Mouse (Mus musculus) kidney, postnatal 25 days (tissue): ENCODE measurements around the gene Gpr55.

Source experiments
- DNase-seq, 2 experiments: peaks; one replicate each; pipeline ENCODE4 v3.0.0; 2021; ENCODE audit warnings: mixed read lengths in 2 of 2

Gene Gpr55

DNA sequence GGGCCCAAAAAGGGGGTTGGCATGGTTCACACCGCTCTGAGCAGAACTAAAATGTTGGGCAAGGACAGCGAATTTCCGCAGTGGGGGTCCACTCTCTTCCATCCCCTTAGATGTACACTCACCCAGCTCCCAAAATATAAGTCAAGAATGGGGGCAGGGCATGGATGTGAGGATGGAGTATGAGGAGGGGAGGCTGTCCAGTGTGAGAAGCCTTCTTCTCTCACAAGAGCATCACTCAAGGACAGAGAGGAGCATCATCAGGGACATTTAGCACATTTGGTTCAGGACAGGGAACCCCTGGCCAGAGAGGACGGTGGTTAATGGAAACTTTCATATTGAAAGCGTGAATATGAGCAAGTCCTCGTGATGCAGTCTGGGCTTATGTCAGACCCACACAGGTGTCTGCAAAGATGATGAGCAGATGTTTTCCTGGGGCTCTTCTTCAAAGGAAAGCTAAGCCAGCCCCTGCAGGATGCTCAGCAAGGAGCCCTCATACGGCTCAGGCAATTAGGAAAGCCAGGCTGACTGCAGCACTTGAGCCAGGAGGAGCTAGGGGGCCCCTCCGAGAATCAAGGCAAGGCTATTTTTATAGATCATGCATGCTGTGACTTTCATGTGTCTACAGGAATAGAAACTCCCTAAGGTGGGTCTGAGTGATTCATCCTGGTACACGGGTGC lies 2.7 kb downstream of the Gpr55 start:
- DNase-seq = no peak

DNA sequence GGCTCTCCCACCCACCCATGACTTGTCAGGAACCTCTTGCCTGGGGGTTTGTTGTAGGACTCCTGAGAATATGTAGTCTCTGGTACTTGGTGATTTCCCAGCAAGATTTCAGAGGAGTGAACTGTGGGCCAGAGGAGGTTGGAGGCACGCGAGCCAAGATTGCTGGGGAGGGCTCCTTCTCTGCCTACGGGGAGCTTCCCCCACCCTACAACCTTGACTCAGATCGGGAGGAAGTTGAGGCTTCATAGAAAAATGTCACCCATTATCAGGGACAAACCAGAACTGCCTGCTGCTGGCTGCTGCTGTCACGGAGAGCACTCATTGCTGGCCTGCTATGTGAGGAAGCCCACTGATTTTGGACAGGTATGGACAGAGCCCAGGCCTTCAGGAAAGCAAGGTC lies 3.5 kb downstream of the Gpr55 start:
- DNase-seq = no peak

DNA sequence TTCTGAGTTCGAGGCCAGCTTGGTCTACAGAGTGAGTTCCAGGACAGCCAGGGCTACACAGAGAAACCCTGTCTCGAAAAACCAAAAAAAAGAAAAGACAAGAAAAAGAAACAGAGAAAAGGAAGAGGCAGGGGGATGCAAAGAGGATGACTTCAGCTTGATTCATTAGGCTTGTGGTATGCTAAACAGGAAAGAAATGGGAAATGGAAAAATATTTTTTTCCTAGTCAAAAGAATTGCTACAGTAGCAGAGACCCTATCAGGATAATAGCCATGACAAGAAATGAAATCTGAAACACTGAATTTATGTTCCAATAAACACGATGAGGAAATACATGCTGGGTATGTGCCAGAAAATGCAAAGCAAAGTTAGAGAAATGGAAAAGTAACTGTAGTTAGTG lies 5.7 kb downstream of the Gpr55 start:
- DNase-seq = no peak

DNA sequence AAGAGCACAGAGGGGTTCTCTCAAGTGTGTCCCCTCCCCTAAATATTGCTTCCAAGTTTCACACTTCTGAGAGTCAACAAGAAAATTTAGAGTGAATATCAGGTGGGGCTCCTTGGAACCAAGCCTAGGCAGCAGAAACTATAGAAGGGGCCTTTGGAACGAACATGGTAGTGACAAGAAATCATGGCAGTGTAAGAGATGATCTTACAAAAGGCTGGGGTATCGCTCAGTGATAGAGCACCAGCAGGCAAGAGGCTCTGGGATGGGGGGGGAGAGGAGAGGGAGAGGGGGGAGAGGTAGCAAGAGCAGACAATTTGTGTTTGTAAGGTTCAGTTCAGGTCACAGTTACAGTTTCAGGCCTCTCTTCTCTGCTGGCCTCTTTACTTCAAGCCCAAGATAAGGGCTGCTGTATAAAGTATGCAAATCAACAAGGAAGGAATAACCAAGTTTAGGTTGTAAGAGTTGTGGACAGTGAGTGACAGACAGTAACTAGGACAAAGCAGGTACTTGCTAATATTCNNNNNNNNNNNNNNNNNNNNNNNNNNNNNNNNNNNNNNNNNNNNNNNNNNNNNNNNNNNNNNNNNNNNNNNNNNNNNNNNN lies 11.6 kb downstream of the Gpr55 start:
- DNase-seq = no peak

DNA sequence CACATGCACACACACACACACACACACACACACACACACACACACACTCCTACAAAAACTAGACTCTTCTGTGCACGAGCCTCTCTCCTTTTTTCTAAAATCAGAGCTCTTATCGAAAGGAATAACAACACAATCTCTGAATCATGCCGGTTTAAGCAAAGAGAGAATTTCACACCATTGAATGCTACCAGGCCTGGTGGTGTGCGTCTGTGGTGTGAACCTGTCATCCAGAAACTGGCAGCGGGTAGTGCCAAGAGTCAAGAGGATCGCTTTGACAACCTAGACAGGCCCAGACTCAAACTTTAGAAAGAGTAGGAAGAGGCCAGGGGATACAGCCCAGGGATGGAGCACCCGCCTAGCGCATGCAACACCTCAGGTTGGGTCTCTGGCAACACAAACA lies 18.5 kb downstream of the Gpr55 start:
- no peak for DNase-seq

DNA sequence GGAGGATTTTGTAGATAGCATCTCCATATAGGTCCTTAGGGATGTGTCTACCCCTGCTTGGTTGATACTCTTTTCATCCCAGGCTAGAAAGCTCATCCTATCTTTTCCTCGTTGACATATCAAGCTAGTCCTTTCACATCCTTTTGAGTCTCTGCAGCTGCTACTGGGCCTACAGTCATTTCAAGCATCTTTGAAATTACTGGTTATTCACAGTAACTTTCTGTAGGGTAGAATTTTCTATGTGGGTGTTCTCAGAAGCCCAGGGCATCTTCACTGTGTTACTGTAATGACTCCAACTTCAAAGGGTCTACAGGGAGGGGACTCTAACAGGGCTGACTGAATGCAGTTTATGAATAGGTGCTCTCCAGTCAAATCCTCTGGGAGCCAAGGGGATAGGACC lies 23.5 kb downstream of the Gpr55 start:
- DNase-seq = no peak

DNA sequence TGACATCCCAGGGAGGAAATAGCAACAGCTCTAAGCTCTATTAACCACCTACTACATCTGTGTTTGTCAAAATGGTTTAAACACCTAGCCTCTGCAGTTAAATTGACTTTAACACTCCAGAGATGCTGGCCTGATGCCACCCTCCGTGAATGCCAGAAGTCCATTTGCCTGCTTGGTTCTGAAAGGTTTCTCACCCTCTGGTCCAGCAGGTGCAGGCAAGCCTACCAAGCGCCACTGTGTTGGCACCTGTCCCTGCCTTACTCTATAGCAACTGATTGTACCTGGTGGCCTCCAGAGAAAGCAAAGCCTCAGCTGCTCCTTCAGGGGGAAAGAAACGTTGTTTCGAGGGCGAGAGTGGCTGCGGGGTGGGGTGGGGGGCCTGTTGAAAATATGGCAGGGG lies 24.5 kb downstream of the Gpr55 start:
- DNase-seq = no peak

DNA sequence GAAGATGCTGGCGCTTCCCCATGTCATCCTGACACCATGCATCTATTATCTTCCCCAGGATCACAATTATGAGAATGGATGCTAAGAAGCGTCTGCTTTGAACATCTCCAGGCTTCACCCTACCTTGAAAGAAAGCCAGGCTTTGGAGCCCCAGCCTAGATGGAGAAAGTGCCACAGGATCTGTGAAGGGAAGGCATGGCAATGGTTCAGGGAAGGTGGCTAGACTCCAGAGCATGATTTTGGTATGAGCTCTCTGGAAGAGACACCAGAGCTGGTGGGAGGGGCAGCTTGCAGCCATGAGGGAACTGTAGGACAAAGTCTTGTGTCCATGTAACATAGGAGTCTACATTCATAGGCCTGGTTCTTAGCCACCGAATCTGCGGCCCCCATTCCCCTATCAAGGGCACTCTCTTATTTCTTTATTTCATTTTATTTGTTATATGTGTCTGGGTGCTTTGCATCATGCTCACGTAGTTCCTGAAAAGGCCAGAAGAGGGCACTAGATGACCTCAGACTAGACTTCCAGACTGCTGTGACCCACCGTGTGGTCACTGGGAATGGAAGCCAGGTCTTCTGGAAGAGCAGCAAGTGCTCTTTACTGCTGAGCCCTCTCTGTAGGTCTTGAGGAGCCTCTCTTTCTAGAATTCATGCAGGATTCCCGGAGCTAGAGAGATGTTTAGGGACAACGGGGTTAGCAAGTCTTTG lies 25.5 kb downstream of the Gpr55 start:
- DNase-seq = peak; percentile 60 to 79

DNA sequence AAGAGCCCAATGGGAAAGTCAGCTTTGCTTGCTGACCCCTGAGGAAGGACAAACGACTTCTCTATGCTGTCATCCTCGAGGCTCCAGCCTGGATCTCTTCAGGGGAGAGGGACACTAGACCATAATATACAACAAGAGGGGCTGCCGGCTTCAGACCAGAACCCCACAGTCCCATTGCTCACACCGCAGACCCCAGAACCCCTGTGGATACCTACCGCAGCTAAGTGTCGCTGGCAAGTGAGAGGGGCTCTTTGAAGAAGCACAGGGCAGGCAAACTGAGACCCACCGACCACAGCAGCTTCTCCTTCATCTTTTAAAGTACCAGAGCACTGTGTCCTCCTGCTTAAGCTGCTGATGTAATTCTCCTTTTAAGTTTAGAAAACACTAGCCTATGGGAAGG lies 26.2 kb downstream of the Gpr55 start:
- no peak for DNase-seq

DNA sequence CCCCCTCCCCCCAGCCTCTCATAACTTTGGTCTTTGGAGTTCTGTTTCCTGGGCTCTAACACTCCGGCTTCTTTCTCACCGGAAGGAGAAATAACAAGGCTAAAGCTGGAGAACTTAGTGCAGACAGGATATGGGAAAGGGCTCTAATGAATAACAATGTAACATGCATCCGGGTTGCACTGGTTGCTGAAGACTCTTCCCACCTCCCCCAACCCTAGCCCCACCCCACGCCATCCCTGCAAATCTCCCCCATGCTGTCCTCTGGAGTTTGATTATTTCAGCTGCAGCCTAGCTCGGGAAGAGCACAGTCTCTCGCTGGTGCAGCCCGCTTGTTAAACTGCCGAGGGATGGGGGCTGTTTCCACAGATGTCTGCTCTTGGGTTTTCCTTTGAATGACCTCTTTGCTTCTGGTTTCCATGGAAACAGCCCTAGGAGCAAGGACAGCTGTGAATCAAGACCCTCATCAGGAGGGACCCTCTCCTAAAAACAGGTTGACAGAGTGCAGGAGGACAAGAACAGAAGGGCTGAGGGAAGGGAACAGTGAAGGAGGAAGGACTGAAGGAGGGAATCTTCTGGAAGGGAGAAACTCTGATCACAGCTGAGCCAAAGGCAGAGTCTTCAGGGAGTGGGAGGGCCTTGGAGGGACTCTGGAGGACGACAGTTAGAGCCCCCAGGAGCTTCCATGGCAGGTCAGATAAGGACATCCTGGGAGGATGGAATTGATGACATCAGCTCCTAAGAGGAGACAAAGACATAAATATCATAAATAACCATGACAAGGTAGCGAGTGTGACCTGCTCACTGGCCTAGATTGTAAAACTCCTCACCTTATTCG lies 27.0 kb downstream of the Gpr55 start:
- DNase-seq = no peak

DNA sequence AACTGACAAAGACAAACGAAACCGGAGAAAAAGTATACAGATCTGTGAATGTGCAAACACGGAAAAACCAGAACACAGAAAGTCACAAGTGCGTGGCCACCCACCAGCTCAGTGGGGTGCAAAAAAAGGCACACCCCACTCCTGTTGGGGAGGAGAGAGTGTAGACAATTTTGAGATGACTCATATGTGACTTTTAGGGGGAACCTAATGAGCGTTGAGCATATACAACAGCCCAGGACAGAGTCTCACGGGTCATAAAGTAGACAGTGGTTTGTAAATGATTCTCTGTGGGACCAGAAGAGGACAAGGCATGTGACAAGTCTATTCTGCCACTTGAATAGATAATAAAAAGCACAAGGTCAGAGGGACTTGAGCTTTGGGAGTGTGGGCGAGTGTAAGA lies 27.6 kb downstream of the Gpr55 start:
- DNase-seq = no peak

DNA sequence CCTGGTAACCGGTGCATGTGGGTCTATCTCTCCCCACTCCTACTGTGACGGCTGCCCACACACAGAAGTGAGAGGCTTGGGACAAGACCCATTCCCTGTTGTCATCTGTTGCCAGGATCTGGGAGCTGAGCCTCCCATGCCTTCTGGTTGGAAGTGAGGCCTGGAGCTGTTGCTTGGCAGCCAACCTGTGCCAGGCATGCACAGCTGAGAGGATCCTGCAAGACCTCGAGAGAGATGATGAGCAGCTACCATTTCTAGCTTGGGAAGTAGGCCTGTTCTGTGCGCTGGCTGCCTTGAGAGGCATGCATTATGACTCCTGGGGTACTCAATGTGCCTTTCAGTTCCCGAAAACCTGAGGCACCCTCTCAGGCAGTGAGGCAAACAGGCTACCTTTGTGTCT lies 29.6 kb downstream of the Gpr55 start:
- DNase-seq = no peak

DNA sequence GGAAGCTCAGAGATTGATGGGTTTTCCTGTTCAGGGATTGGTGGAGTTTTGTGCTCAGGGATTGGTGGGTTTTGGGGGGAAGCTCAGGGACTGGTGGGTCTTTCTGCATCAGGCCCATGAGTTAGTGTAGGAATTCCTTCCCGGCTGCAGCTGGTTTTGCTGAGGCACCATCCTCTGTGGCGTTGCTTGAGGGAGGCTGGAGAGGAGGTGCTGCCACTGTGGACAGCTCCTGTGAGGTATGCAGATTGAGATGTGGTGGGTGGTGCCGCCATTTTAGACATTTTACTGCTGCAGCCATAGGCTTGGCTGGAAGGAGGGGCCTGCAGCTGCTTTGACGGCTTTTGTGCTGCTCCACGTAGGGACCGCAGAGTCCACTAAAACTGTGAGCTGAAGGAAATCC lies 31.4 kb downstream of the Gpr55 start:
- no peak for DNase-seq

DNA sequence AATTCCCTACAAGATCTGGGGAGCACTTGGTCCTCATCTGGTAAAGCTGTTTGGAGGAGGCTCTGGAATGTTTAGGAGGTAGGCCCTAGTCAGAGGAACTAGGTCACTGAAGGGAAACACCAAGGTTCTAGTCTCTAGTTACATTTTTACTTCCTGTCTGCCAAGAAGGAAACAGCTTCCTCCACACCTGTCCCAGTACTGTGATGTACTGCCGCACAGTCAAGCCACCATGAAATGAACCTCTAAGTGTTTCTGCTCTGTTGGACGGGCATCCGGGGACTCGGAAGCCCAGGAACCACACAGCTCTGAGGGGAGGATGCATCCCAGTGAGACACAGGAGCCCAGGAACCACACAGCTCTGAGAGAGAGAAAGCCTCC lies 32.1 kb downstream of the Gpr55 start:
- no peak for DNase-seq

DNA sequence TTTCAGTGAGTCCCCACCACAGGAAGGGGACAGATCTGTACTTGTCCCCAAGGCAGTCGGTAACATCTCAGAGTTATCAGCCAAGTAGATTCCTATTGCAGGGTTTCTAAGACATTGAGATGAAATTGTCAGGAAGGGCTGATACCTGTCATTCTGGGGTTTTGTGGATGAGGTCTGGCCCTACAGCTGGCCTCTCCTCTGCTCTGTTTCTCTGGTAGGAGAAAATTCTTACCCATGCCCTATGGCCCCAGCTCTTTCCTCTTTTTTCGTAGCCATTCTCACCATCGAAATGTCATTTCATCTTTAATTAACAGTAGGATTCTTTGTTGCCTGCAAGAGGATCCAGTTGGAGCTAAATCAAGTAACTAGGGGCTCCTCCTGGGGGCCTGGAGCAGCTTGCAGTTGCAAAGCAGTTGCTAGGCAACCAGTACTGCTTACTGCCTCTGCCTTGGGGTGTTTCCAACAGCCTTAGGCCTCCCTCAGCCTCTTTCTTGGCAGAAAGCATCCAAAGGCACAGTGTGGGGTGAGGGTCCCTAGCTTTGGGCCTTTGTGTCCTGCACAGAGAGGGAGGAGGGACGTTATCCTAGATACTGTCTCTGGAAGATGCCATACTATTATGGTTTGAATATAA lies 32.6 kb downstream of the Gpr55 start, which contains the start of gene 4933407L21Rik:
4933407L21Rik (plus strand) TSS at position 427 of the 631 bp plus-strand sequence.
- no peak for DNase-seq

DNA sequence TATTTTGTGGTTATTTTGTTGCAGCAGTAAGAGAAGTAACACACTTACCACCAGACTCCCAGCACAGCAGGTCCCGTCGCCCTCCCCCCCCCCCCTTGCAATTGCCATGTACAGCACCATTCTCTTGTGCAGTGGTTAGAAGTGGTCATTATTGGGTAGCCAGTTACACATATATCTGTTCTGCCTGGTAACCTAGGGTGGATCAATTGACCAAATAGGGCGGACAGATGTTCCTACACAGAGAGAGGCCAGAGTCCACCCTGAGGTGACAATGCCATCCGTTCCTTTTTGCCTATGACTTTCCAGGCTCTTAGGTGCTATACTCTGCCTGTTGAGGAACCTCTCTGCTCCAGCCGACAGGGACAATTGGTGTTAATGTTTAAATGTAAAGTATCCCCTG lies 35.6 kb downstream of the Gpr55 start:
- no peak for DNase-seq

DNA sequence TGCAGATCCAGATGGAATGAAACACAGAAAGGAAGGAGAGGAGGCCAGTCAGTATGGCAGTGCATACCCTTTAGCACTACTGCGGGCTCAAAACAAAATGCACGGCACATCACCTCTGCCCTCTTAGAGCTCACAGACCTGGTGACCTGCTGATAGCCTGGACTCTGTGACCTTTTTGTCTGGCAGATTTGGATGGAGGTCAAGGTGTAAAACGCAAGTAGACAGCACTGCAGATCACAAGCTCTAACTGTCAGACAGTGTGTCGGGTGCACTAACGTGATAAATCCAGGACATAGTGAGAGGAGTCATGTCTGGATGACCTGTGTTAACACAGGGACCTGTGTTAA lies 38.0 kb downstream of the Gpr55 start:
- no peak for DNase-seq

DNA sequence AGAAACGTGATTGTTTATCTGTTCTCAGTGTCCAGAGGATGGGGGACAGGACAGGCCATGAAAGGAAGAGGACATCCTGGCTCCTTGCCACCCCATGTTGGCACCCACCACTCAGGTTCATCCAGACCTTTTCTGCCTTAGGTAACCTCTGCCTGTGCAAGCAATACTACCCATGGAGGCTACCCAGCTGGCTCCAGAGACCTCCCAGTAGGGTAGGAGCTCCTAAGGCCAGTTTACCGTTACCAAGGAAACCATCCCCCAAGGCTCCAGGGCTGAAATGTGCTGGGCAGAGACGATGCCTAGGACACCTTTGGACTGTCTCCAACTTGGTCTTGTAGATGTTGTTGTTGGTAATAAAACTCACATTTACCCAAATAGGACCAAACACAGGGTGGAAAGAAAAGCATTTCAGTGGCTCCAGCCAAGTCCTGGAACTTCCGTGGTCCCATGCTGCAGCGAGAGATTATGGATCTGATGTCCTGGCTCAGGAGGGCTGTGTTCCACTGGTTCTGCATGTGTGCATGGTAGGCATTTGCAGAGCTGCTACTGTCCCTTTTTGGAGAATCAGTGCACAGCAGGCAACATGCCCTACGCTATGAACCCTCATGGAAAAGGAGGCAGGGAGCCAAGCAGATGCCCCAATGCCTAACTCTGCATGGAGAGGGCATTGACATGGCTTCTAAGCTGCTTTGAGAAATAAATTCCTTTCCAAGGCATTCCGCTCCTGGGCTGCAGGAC lies 38.5 kb downstream of the Gpr55 start:
- no peak for DNase-seq

DNA sequence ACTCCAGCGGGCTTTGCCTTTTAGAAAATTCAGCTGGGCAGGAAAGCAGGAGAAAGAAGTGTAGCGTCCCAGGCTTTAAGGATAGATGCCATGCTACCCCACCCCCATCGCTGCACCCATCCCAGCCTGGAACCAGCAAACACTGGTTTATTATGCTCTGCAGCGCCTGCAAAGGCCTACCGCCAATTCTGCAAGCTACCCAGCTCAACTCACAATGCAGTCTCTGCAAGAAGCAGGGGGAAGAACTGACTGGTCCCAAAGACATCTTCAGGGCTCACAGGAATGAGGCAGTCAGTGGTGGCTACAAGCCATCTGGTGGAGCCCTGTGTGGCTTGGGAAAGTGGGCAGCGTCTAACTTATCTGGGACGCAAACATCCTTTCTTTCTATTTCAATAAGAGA lies 39.1 kb downstream of the Gpr55 start:
- no peak for DNase-seq

DNA sequence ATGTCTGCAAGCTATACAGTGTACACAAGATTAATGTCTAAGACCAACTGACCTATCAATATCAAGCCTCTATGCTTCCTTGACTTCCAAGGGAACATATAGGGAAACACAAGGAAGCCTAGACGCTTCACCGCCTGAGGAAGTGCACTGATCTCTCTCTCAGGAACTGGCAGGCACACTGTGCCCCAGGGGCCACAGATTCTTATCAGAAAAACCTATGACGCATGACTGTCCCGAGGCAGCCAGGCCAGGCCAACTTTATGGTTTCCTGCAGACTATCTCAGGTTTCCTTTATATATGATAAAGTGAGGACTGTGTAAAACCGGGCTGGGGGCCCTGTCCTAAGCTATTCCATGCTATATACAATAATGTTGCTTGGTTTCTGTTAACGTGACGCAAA lies 41.2 kb downstream of the Gpr55 start:
- no peak for DNase-seq

DNA sequence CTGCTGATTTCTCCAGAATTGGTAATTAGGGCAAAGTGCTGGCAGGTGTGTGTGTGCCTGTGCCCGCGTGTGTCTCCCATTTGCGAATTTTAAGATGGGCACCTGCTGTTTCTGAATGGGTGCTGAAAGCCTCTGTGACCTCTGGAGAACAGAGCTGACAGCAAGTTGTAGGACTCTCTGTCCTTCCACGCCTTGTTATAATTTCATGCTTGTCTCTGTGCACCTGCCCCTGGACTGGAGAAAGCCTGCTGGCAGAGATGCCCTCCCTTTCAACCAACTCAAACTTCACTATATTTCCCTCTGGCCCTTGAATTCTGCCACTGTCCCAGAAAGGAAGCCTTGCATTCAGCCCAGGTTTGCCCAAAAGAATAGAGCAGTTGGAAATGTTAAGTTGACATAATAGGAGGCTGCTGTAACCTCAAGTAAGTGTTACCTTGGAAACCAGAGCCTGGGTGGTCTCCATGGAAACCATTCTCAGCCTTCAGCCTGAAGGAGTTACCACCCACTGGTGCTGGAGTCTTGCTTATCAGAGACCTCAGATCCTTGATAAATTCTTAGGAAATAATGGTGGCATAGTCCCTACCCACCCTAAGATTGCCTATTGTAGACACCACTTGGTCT lies 43.9 kb downstream of the Gpr55 start:
- DNase-seq = no peak

DNA sequence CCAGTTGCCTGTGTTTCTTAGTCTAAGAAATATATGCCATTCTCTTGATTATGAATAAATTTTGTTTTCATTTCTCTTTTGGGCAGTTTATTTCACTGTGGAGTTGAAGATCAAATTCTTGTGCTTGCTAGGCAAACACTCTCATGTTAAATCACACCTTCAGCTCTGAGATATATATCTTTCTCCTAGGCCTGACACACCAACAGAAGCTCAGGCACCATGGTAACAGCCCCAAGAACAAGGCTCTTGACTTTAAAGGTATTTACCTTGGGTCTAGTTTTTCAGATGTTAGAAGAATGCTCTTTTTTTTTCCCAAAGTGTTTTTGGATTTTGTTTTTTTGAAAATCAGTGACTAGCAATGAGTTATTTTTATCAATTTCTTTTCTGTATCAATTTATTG lies 44.9 kb downstream of the Gpr55 start:
- no peak for DNase-seq
